Mouse (Mus musculus): ENCODE results near the gene Cep57l1.

DNA sequence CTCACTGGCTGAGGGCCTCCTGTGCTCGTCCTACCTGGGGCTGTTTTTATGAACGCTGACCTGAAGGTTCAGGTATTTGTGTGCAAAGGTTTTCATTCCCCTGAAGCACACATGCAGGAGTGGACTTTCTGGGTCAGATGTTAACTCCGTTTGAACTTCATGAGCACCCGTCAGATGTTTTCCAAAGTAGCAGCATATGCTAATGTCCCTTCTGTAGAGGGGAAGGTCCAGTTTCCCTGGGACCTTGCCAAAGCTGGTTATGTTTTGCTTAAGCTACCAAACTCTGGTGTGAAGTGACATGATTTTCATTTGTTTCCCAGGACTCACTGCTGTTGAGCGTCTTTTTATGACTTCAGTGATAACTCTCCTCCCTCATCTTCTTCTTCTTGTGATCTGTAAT is 110.0 kb downstream of the Cep57l1 start:
- TF ChIP-seq GATA1 (IDR thresholded peaks at IDR 0.05; ENCODE audit: borderline replicate concordance, low read length) (no peak), FLI1 (IDR thresholded peaks at IDR 0.05; ENCODE audit: low read length) (no peak)

All from megakaryocyte, embryonic 14.5 days (primary cell).